In the genomic region with DNA sequence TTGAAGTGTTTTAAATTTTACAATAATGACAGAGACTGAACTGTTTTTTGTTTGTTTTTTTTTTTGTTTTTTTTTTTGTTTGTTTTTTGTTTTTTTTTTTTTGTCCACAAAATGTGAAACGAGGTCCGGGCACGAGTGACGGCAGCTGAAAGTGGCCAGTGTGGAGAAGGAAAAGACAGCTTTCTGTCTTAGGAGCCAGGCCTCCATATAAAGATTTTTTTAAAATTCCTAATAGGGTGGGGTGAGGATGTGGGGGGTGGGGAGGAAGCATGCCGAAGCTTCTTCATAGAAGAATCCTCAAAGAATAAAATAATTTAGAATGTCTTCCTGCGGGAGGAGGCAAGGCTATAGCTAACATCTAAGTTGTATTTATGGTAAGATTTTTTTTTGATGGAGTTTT, we compare ENCODE assay signal across 7 mouse cellular contexts.
DNase-seq lines count a peak whose midpoint lies in the region; ATAC-seq lines count a peak whose summit lies in the region.

No protein-coding gene starts in this region.

- peak overlapping the region; percentile 81 for H3K9ac ChIP-seq in lung, embryonic 16.5 days (ENCODE audit: low read length)
- peak overlapping the region; percentile 85 for H3K9ac ChIP-seq in embryonic facial prominence, embryonic 14.5 days (ENCODE audit: low read depth, low read length)
- peak overlapping the region; percentile 92 for H3K9ac ChIP-seq in intestine, embryonic 14.5 days (ENCODE audit: low read length)
- H3K9ac ChIP-seq in midbrain, embryonic 13.5 days (replicated peaks), result peak overlapping the region; percentile 81

- under 1% methylated on average over 6 of the region's 6 CpGs for WGBS in lung, embryonic 16.5 days
- under 1% methylated on average over 6 of the region's 6 CpGs for WGBS in embryonic facial prominence, embryonic 14.5 days
- 1% methylated on average over 6 of the region's 6 CpGs for WGBS in intestine, embryonic 14.5 days
- WGBS in midbrain, embryonic 13.5 days, result 1% methylated on average over 6 of the region's 6 CpGs

- H3K4me2 ChIP-seq in lung, embryonic 16.5 days (ENCODE audit: low read depth, low read length), result peak overlapping the region; percentile 72
- H3K4me2 ChIP-seq in embryonic facial prominence, embryonic 14.5 days (ENCODE audit: low read depth, low read length), result peak overlapping the region; percentile 75
- peak overlapping the region; percentile 56 for H3K4me2 ChIP-seq in intestine, embryonic 14.5 days (ENCODE audit: low read length)
- peak overlapping the region; percentile 58 for H3K4me2 ChIP-seq in midbrain, embryonic 13.5 days (replicated peaks)

- peak overlapping the region; percentile 72 for H3K4me3 ChIP-seq in lung, embryonic 16.5 days (ENCODE audit: low read length)
- H3K4me3 ChIP-seq in embryonic facial prominence, embryonic 14.5 days (ENCODE audit: low read depth, low read length), result peak overlapping the region; percentile 78
- peak overlapping the region; percentile 95 for H3K4me3 ChIP-seq in intestine, embryonic 14.5 days (ENCODE audit: low read depth, low read length)
- H3K4me3 ChIP-seq in midbrain, embryonic 13.5 days (replicated peaks), result peak overlapping the region; percentile 74

- no peaks in the 10 kb centered on the region for H3K27me3 ChIP-seq in lung, embryonic 16.5 days (ENCODE audit: control insufficient read depth, insufficient read depth, low read depth, low read length)
- no peaks in the 10 kb centered on the region for H3K27me3 ChIP-seq in embryonic facial prominence, embryonic 14.5 days (replicated peaks; ENCODE audit: control insufficient read depth, insufficient read depth, low read length)
- no peaks in the 10 kb centered on the region for H3K27me3 ChIP-seq in intestine, embryonic 14.5 days (replicated peaks; ENCODE audit: control insufficient read depth, insufficient read depth, low read length)
- H3K27me3 ChIP-seq in midbrain, embryonic 13.5 days, result no peaks in the 10 kb centered on the region

- ATAC-seq in lung, embryonic 16.5 days (ENCODE audit: low read depth), result no peak
- no peak for ATAC-seq in embryonic facial prominence, embryonic 14.5 days (ENCODE audit: low read depth)
- ATAC-seq in intestine, embryonic 14.5 days (replicated peaks; ENCODE audit: low FRiP score, low TSS enrichment, low read depth), result no peak
- no peak for ATAC-seq in midbrain, embryonic 13.5 days

- no peak for DNase-seq in lung, postnatal 14 days
- peak; percentile 61 for DNase-seq in embryonic facial prominence, embryonic 14.5 days (ENCODE audit: low spot score)
- peak; percentile 62 for DNase-seq in intestine, embryonic 14.5 days (ENCODE audit: low spot score)
- no peak for DNase-seq in c-Kit-positive CD71-positive TER-119-positive erythroid progenitor cells, embryonic 14.5 days (ENCODE audit: low spot score)
- no peak for DNase-seq in gastrocnemius, postnatal 10 days

- peak overlapping the region; percentile 94 for H3K27ac ChIP-seq in lung, embryonic 16.5 days (ENCODE audit: low read length)
- H3K27ac ChIP-seq in embryonic facial prominence, embryonic 14.5 days (replicated peaks; ENCODE audit: low read depth, low read length), result peak overlapping the region; percentile 98
- H3K27ac ChIP-seq in intestine, embryonic 14.5 days (ENCODE audit: low read depth), result peak overlapping the region; percentile 95
- H3K27ac ChIP-seq in midbrain, embryonic 13.5 days, result peak overlapping the region; percentile 95

- H3K9me3 ChIP-seq in lung, embryonic 16.5 days (ENCODE audit: control insufficient read depth, low read length), result no peaks in the 10 kb centered on the region
- H3K9me3 ChIP-seq in embryonic facial prominence, embryonic 14.5 days (ENCODE audit: control insufficient read depth, low read length), result no peaks in the 10 kb centered on the region
- no peaks in the 10 kb centered on the region for H3K9me3 ChIP-seq in intestine, embryonic 14.5 days (ENCODE audit: control insufficient read depth, low read length)
- H3K9me3 ChIP-seq in midbrain, embryonic 13.5 days, result no peaks in the 10 kb centered on the region

- H3K36me3 ChIP-seq in lung, embryonic 16.5 days (ENCODE audit: control insufficient read depth, insufficient read depth, low read length), result no peaks in the 10 kb centered on the region
- no peaks in the 10 kb centered on the region for H3K36me3 ChIP-seq in embryonic facial prominence, embryonic 14.5 days (ENCODE audit: control insufficient read depth, insufficient read depth, low read length)
- H3K36me3 ChIP-seq in intestine, embryonic 14.5 days (ENCODE audit: control insufficient read depth, insufficient read depth, low read length), result peaks cover 8% of the 10 kb centered on the region; the same call in 1 of the 2 replicates
- no peaks in the 10 kb centered on the region for H3K36me3 ChIP-seq in midbrain, embryonic 13.5 days

- peaks cover 11% of the 10 kb centered on the region for H3K4me1 ChIP-seq in lung, embryonic 16.5 days (replicated peaks; ENCODE audit: control insufficient read depth, insufficient read depth, low read length)
- H3K4me1 ChIP-seq in embryonic facial prominence, embryonic 14.5 days (ENCODE audit: control insufficient read depth, insufficient read depth, low read length), result peaks cover 23% of the 10 kb centered on the region
- peaks cover 15% of the 10 kb centered on the region for H3K4me1 ChIP-seq in intestine, embryonic 14.5 days (replicated peaks; ENCODE audit: control insufficient read depth, insufficient read depth, low read length)
- H3K4me1 ChIP-seq in midbrain, embryonic 13.5 days (replicated peaks), result peaks cover 28% of the 10 kb centered on the region

Comparison
In these comparisons a context has a peak if more than half of its experiments do, and no peak if none do; other contexts are left out.
1. DNase-seq: peak in embryonic facial prominence, embryonic 14.5 days (single experiment) and intestine, embryonic 14.5 days (single experiment); none in lung, postnatal 14 days (single experiment), c-Kit-positive CD71-positive TER-119-positive erythroid progenitor cells, embryonic 14.5 days (single experiment) and gastrocnemius, postnatal 10 days (single experiment).
2. Peak in every context shown above with its lines, with median percentiles within 50 percentile points of each other: H3K27ac ChIP-seq, H3K4me2 ChIP-seq, H3K4me3 ChIP-seq and H3K9ac ChIP-seq.